Mouse (Mus musculus) bone marrow, adult 2 months (tissue): ENCODE results near the gene Ly6g6d.

Source experiments
- CTCF ChIP-seq: fragments of 200-500 bp; IDR thresholded peaks from 2 replicates; pipeline ENCODE4 v1.5.1; 2011; ENCODE audit warnings: low read length, control low read depth; ENCODE audit not compliant: control insufficient read depth, insufficient read depth
- POLR2A ChIP-seq: fragments of 200-500 bp; IDR thresholded peaks from 2 replicates; pipeline ENCODE4 v1.6.1; 2011; ENCODE audit warnings: low read depth, mild to moderate bottlenecking, control low read depth, low read length, borderline replicate concordance; ENCODE audit not compliant: control insufficient read depth

GRCm38 (mm10) chr17:35048932-35049440 lies 28.9 kb downstream of the Ly6g6d start:
- TF ChIP-seq POLR2A (no peak), CTCF (no peak)
